Mouse (Mus musculus): Measurements from ENCODE around the gene Tbc1d24.

GRCm38 (mm10) chr17:24226721-24227120, 21.4 kb upstream of the Tbc1d24 start:
- TF ChIP-seq CTCF (IDR thresholded peaks at IDR 0.05; ENCODE audit: low read depth, low read length) (no peak), POLR2A (IDR thresholded peaks at IDR 0.05; ENCODE audit: extremely low read depth, insufficient read depth, low read length) (0 out of 2 replicates have a peak, but pooled peaks have one; percentile 40)
